Comparison of ENCODE assay signal across 28 mouse cellular contexts in the genomic region with DNA sequence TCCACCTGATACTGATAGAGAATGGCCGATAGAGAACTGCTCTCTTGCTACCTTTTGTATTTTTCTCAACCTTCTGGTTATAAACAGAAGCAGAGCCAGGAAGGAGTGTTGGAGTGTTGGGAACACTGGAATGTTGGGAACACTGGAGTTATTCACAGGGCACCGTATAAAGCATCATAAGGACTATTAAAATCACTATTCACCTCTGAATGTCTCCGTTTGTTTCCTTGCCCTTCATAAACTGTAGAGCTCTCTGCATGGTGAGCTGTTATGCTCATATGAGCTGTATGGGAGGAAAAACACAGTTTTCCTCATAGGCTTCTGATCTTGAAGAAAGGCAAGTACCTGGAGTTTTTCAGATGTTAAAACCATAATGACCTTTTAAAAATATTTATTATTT.
"Had no signal": no experiment of that assay in that cellular context is flagged by ENCODE, and none has a peak within 500 bp of the region (broad histone marks: within the 10 kb centered on the region; RNA-seq: fewer than 3 reads in every experiment).

No protein-coding gene starts in this region.

- H3K27me3 ChIP-seq: embryonic facial prominence, embryonic 12.5 days; embryonic facial prominence, embryonic 13.5 days; embryonic facial prominence, embryonic 15.5 days; forebrain, embryonic 12.5 days; forebrain, embryonic 13.5 days; forebrain, embryonic 15.5 days had no signal

- H3K4me2 ChIP-seq: embryonic facial prominence, embryonic 12.5 days; embryonic facial prominence, embryonic 13.5 days; embryonic facial prominence, embryonic 15.5 days; forebrain, embryonic 12.5 days; forebrain, embryonic 13.5 days; forebrain, embryonic 15.5 days had no signal

- DNase-seq: cerebellum, adult 18-20 months; cerebellum, adult 2 months; cerebellum, adult 8-10 months; cerebellum, adult 9-10 months; cerebellum, adult 9-11 months; cerebellum, postnatal 10 days; cerebellum, postnatal 14 days; cerebellum, postnatal 25 days; cerebellum, postnatal 36 days; embryo, embryonic 11 days; forebrain, postnatal 0 days; gastrocnemius, adult 2 months; gastrocnemius, postnatal 10 days; gastrocnemius, postnatal 14 days; gastrocnemius, postnatal 25 days; gastrocnemius, postnatal 36 days; heart, adult 18-20 months had no signal

- H3K36me3 ChIP-seq: embryonic facial prominence, embryonic 10.5 days; embryonic facial prominence, embryonic 12.5 days; embryonic facial prominence, embryonic 13.5 days; embryonic facial prominence, embryonic 15.5 days; forebrain, embryonic 10.5 days; forebrain, embryonic 12.5 days; forebrain, embryonic 15.5 days had no signal

- H3K9me3 ChIP-seq: embryonic facial prominence, embryonic 10.5 days; embryonic facial prominence, embryonic 12.5 days; embryonic facial prominence, embryonic 13.5 days; embryonic facial prominence, embryonic 15.5 days; forebrain, embryonic 10.5 days; forebrain, embryonic 13.5 days; forebrain, embryonic 15.5 days had no signal

- H3K27ac ChIP-seq: embryonic facial prominence, embryonic 10.5 days; embryonic facial prominence, embryonic 12.5 days; embryonic facial prominence, embryonic 13.5 days; embryonic facial prominence, embryonic 15.5 days; forebrain, embryonic 10.5 days; forebrain, embryonic 12.5 days; forebrain, embryonic 13.5 days; forebrain, embryonic 15.5 days; gastrocnemius, adult 2 months had no signal

- H3K4me1 ChIP-seq: embryonic facial prominence, embryonic 13.5 days; embryonic facial prominence, embryonic 15.5 days; forebrain, embryonic 12.5 days; forebrain, embryonic 13.5 days; forebrain, embryonic 15.5 days had no signal

- ATAC-seq: forebrain, embryonic 13.5 days; forebrain, embryonic 14.5 days; forebrain, embryonic 15.5 days; forebrain, embryonic 16.5 days; forebrain, postnatal 0 days had no signal

- H3K4me3 ChIP-seq: embryonic facial prominence, embryonic 10.5 days; embryonic facial prominence, embryonic 12.5 days; embryonic facial prominence, embryonic 13.5 days; embryonic facial prominence, embryonic 15.5 days; erythroblast, embryonic 14.5 days; forebrain, embryonic 10.5 days; forebrain, embryonic 12.5 days; forebrain, embryonic 13.5 days; forebrain, embryonic 15.5 days; gastrocnemius, adult 2 months had no signal

- H3K9ac ChIP-seq: embryonic facial prominence, embryonic 12.5 days; embryonic facial prominence, embryonic 13.5 days; embryonic facial prominence, embryonic 15.5 days; forebrain, embryonic 12.5 days; forebrain, embryonic 13.5 days; forebrain, embryonic 15.5 days; forebrain, postnatal 0 days had no signal
